Mouse (Mus musculus): ENCODE measurements around the gene Grin2a. TPM values are rescaled to one million over a fixed set of nuclear protein-coding genes. Genes with fewer than 3 reads are reported as not detected.

The Grin2a gene
- polyA plus RNA-seq, 1 experiment, result 0.01 TPM

GRCm38 (mm10) chr16:9756849-9757248 lies 238.5 kb downstream of the Grin2a start:
- Histone ChIP-seq H3K27me3 (ENCODE audit: control insufficient read depth) (no peaks in the 10 kb centered on the region), H3K4me1 (ENCODE audit: control insufficient read depth) (no peaks in the 10 kb centered on the region), H3K36me3 (ENCODE audit: control insufficient read depth) (no peaks in the 10 kb centered on the region), H3K4me3 (replicated peaks) (no peak overlapping the region), H3K9me3 (ENCODE audit: control insufficient read depth, low read length) (peaks cover 29% of the 10 kb centered on the region)
- TF ChIP-seq GATA1 (IDR thresholded peaks at IDR 0.05; ENCODE audit: low read length), result no peak
- TF ChIP-seq TAL1 (IDR thresholded peaks at IDR 0.05; ENCODE audit: low read length), result no peak

GRCm38 (mm10) chr16:9754061-9754460 lies 241.3 kb downstream of the Grin2a start:
- no peaks in the 10 kb centered on the region for H3K4me1 ChIP-seq (ENCODE audit: control insufficient read depth)
- no peaks in the 10 kb centered on the region for H3K36me3 ChIP-seq (ENCODE audit: control insufficient read depth)
- H3K9me3 ChIP-seq (ENCODE audit: control insufficient read depth, low read length), result peaks cover 29% of the 10 kb centered on the region
- TF ChIP-seq GATA1 (IDR thresholded peaks at IDR 0.05; ENCODE audit: low read length), result no peak
- TF ChIP-seq TAL1 (IDR thresholded peaks at IDR 0.05; ENCODE audit: low read length), result no peak
- no peaks in the 10 kb centered on the region for H3K27me3 ChIP-seq (ENCODE audit: control insufficient read depth)
- H3K4me3 ChIP-seq (replicated peaks), result no peak overlapping the region

- TF ChIP-seq TAL1 (IDR thresholded peaks at IDR 0.05; ENCODE audit: low read length) (no peak), GATA1 (IDR thresholded peaks at IDR 0.05; ENCODE audit: low read length) (no peak)
- Histone ChIP-seq H3K4me3 (replicated peaks) (no peak overlapping the region), H3K9me3 (ENCODE audit: control insufficient read depth, low read length) (peaks cover 32% of the 10 kb centered on the region), H3K36me3 (ENCODE audit: control insufficient read depth) (no peaks in the 10 kb centered on the region), H3K4me1 (ENCODE audit: control insufficient read depth) (no peaks in the 10 kb centered on the region), H3K27me3 (ENCODE audit: control insufficient read depth) (no peaks in the 10 kb centered on the region)
Observed at GRCm38 (mm10) chr16:9753045-9753444, 242.3 kb downstream of the Grin2a start.

GRCm38 (mm10) chr16:9752600-9752999 lies 242.8 kb downstream of the Grin2a start:
- H3K27me3 ChIP-seq (ENCODE audit: control insufficient read depth), result no peaks in the 10 kb centered on the region
- H3K4me3 ChIP-seq (replicated peaks), result no peak overlapping the region
- peaks cover 33% of the 10 kb centered on the region for H3K9me3 ChIP-seq (ENCODE audit: control insufficient read depth, low read length)
- H3K36me3 ChIP-seq (ENCODE audit: control insufficient read depth), result no peaks in the 10 kb centered on the region
- TF ChIP-seq GATA1 (IDR thresholded peaks at IDR 0.05; ENCODE audit: low read length) (no peak), TAL1 (IDR thresholded peaks at IDR 0.05; ENCODE audit: low read length) (no peak)
- no peaks in the 10 kb centered on the region for H3K4me1 ChIP-seq (ENCODE audit: control insufficient read depth)

GRCm38 (mm10) chr16:9751045-9751569 lies 244.3 kb downstream of the Grin2a start:
- no peak for TF ChIP-seq GATA1 (IDR thresholded peaks at IDR 0.05; ENCODE audit: low read length)
- TF ChIP-seq TAL1 (IDR thresholded peaks at IDR 0.05; ENCODE audit: low read length), result no peak
- Histone ChIP-seq H3K27me3 (ENCODE audit: control insufficient read depth) (no peaks in the 10 kb centered on the region), H3K36me3 (ENCODE audit: control insufficient read depth) (no peaks in the 10 kb centered on the region), H3K4me1 (ENCODE audit: control insufficient read depth) (no peaks in the 10 kb centered on the region), H3K4me3 (replicated peaks) (no peak overlapping the region), H3K9me3 (ENCODE audit: control insufficient read depth, low read length) (peaks cover 33% of the 10 kb centered on the region)

GRCm38 (mm10) chr16:9749661-9750060 lies 245.7 kb downstream of the Grin2a start:
- Histone ChIP-seq H3K4me3 (replicated peaks) (no peak overlapping the region), H3K27me3 (ENCODE audit: control insufficient read depth) (no peaks in the 10 kb centered on the region), H3K9me3 (ENCODE audit: control insufficient read depth, low read length) (peaks cover 30% of the 10 kb centered on the region), H3K36me3 (ENCODE audit: control insufficient read depth) (no peaks in the 10 kb centered on the region), H3K4me1 (ENCODE audit: control insufficient read depth) (no peaks in the 10 kb centered on the region)
- TF ChIP-seq TAL1 (IDR thresholded peaks at IDR 0.05; ENCODE audit: low read length) (no peak), GATA1 (IDR thresholded peaks at IDR 0.05; ENCODE audit: low read length) (no peak)

GRCm38 (mm10) chr16:9742443-9742842 lies 252.9 kb downstream of the Grin2a start:
- H3K27me3 ChIP-seq (ENCODE audit: control insufficient read depth), result no peaks in the 10 kb centered on the region
- peaks cover 16% of the 10 kb centered on the region for H3K9me3 ChIP-seq (ENCODE audit: control insufficient read depth, low read length)
- no peak overlapping the region for H3K4me3 ChIP-seq (replicated peaks)
- no peaks in the 10 kb centered on the region for H3K36me3 ChIP-seq (ENCODE audit: control insufficient read depth)
- TF ChIP-seq TAL1 (IDR thresholded peaks at IDR 0.05; ENCODE audit: low read length) (no peak), GATA1 (IDR thresholded peaks at IDR 0.05; ENCODE audit: low read length) (no peak)
- H3K4me1 ChIP-seq (ENCODE audit: control insufficient read depth), result no peaks in the 10 kb centered on the region

GRCm38 (mm10) chr16:9738679-9739078 lies 256.7 kb downstream of the Grin2a start:
- Histone ChIP-seq H3K27me3 (ENCODE audit: control insufficient read depth) (no peaks in the 10 kb centered on the region), H3K9me3 (ENCODE audit: control insufficient read depth, low read length) (peaks cover 28% of the 10 kb centered on the region), H3K36me3 (ENCODE audit: control insufficient read depth) (no peaks in the 10 kb centered on the region), H3K4me1 (ENCODE audit: control insufficient read depth) (no peaks in the 10 kb centered on the region), H3K4me3 (replicated peaks) (no peak overlapping the region)
- TF ChIP-seq TAL1 (IDR thresholded peaks at IDR 0.05; ENCODE audit: low read length) (no peak), GATA1 (IDR thresholded peaks at IDR 0.05; ENCODE audit: low read length) (no peak)

GRCm38 (mm10) chr16:9737131-9737530 lies 258.2 kb downstream of the Grin2a start:
- Histone ChIP-seq H3K4me1 (ENCODE audit: control insufficient read depth) (no peaks in the 10 kb centered on the region), H3K4me3 (replicated peaks) (no peak overlapping the region), H3K27me3 (ENCODE audit: control insufficient read depth) (no peaks in the 10 kb centered on the region), H3K36me3 (ENCODE audit: control insufficient read depth) (no peaks in the 10 kb centered on the region), H3K9me3 (ENCODE audit: control insufficient read depth, low read length) (peaks cover 20% of the 10 kb centered on the region)
- no peak for TF ChIP-seq TAL1 (IDR thresholded peaks at IDR 0.05; ENCODE audit: low read length)
- no peak for TF ChIP-seq GATA1 (IDR thresholded peaks at IDR 0.05; ENCODE audit: low read length)
